Mouse (Mus musculus) cerebellum, adult 9-10 months (tissue): ENCODE results near the gene Elmo1.

Source experiments
- DNase-seq: peaks from one replicate; pipeline ENCODE4 v3.0.0; 2022

Gene Elmo1

DNA sequence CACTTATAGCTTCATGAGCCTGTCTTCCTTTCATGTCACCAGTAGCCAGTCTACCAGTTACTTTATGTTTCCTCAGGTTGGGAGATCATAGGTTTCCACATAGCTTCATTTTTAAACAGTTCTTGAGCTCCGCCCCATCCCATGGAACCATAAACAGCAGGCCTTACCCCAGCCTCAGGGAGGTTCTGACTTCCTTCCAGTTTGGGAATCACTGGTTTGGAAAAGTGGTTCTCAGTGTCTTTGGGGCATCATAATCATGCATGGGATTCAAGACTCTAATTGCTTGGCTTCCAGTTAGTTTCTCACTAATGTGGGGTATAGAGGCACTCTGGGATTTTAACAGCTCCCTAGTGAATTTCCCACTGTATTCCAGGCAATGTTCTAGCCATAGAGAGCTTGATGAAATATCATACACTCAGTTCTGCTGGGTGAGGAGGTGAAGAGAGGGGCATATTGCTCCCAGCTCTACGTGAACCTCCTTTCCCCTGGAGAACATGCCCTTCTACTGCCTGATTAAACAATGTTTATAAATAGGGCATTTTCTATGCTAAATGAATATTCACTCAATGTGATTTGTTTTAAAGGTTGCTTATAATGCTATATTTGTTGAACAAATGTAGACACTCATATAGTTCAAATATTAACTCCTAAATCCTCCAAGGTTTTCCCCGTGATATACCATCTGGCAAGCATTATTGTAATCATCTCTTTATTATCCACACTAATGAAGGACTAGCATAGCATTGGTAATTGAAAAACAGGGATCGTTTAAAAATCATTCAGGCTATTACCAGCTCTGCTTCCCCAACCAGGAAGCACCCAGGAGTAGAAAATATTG, 244.9 kb downstream of the Elmo1 start:
- DNase-seq, result no peak

DNA sequence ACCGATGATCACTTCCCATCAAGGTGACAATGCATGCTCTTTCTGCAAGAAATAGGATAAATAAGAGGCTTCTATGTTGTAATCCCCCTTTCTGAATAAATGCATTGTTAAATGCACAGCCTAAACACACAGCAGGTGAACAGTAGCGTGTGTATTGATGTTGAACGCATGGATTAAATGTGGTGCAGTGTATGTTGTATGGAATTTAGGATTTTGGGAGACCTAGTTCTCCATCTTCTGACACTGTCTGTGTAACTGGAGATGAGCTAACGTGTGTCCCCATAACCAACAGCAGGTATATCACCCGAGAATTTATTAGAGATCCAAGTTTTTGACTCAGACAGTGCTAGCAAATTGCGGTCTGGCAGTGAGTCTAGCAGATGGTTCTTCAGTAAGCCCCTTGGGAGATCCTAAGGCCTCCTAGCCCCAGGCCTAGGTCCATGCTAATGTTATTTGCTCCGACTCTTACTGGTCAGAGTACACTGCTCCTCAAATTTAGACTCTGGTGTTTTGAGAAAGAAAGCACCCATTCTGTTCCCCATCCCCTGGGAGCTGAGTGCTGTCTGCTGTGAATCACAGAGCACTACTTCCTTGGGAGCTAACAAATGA, 245.6 kb downstream of the Elmo1 start:
- no peak for DNase-seq

DNA sequence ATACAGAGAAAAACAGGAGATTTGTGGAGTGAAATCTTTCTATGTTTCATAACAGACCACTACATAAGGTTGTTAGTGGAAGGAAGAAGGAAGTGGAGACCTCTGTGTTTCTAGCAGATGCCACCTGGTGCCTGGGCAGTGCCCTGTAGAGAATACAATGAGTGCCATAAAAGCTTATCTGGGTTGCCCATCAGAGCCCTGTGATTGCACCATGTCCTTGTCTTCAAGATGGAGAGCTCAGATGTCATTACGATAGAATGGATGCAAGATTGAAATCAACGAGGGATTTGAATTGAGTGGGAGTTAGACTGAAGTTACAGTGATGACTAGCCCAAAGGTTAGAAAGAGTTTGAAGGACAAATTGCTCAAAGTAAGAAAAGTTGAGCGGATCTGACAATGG, 252.5 kb downstream of the Elmo1 start:
- no peak for DNase-seq

DNA sequence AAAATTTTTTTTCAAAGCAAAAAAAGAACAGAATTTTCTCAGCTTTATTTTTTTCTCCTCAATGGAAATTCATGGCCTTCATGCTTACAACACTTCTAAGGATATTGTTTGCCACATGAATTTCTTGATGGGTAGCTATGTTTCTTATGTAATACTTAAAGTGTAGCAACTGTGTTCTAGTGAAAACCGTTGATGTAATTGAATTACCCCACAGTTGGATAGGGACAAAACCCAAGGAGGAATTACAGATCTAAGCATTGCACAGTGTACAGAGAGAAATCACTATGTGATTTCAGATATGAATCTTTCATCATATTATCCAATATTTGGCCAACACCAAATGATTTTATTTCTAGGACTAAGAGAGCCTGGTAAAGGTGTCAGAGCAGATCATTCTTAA, 259.4 kb downstream of the Elmo1 start:
- DNase-seq, result no peak

DNA sequence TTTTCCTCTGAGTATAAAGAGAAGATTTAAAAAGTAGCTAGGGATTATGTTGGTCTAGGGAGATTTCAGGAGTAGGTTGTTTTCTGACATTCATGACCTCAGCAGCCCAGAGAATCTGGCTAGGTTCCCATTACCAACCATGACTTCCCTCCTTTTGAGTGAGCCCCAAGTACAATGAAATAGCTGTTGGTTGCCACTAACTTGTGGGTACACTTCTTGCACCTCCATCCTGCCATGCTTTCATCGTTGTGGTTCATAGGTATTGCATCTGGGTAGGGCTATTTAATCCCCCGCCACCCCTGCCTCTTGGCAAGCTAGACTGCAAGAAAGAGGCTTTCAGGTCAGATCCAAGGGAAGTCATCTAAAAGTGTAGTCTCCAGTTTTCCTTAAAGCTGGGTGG, 262.2 kb downstream of the Elmo1 start:
- DNase-seq, result no peak

DNA sequence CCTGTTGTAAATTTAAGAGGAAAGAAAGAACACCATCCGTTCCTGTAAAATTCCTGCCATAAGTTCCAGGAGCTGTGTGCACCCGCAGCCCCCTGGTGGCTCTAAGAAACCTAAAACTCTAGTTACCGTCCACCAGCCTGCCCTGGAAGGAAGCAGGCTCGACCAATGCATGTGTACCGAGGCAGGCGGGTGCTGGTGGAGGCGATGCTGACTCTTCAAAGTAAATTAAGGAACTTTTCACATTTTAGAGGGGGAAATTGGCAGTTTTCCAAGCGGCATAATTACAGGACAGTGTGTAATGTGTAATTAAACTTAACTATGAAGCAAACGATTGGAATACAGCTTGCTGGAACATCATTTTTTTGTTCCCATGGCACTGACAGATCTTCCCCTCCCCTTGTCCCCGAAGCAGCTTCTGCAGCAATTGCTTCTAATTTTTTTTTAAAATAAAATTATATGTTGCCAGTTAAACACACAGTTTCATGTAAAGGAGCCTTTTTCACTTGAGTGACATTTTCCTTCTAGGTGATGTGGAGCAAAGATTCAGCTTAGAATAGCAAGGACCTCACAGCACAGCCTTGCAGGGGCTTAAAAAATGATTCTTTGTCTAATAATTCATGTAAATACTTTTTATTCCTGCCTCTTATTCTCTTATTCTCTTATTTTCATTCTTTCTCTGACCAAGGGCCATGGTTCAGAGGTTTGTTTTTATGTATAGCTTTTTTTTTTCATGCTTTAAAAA, 263.6 kb downstream of the Elmo1 start:
- no peak for DNase-seq

DNA sequence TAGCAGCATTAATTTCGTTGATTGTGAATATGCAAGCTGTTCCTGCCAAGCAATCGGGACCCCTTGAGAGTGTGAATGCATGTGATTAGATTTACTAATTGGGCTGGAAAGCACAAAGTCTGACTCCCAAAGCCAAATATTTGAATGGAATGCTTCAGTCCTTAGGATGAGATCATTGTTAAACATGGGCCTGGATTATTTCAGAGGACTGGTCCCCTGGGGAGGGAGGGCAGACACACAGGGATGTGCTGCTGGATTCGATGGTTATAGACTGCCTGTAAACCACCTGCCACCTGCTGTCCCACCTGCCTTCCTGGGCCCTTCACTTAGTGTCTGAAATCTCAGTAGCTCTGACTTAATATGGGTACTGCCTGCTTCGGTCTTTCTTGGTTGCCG, 264.2 kb downstream of the Elmo1 start:
- DNase-seq, result no peak

DNA sequence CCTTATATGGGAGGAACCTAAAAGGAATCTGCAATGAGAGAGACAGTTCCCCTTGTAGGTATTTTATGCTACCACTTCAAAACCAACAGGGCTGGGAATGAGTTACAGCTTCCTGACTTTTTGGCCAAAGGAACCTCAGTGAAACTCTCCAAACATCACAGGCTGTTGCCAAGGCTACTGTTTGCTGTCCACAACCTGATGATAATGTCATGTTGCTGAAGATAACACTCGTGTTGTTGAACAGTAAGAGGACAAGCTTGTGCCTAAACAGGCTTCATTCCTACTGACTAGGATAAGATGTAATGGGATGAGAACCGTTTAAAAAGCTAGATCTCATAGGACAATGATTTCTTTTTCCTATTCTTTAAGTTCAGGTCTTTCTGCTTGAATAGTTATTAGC, 272.1 kb downstream of the Elmo1 start:
- DNase-seq, result no peak

DNA sequence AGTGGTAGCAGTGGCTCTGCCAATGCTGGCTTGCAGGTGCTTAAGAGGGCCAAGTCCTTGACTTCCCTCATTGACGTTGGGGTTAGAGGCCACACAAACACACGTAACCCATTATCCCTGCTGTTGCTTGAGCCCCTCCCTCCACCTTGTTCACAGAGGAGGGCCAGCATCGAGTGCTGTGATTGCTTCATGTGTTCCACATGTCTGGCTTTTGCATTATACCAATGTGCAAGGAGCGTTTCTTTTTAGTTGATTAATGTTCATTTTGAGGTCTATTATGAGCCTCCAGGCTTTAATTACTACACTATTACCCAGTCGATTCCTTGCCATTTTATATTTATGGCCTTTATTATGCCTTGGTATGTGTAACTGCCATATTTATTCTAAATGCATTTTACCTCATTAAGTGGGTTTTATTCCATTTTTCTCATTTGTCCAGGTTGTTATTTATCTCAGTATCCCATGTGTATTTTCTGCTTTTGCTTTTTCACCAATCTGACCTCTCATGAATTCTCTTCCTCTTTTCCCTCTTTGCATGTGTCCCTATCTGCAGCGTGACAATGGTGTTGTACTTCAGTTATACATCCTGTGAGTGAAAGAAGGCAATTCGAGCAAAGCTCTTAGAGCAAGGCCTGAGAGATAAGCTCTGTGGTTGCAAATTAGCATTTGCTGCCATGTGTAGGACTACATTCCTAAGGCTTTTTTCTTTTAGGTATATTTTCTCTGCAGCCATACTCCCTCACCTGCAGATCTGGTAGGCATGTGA, 275.6 kb downstream of the Elmo1 start:
- no peak for DNase-seq

DNA sequence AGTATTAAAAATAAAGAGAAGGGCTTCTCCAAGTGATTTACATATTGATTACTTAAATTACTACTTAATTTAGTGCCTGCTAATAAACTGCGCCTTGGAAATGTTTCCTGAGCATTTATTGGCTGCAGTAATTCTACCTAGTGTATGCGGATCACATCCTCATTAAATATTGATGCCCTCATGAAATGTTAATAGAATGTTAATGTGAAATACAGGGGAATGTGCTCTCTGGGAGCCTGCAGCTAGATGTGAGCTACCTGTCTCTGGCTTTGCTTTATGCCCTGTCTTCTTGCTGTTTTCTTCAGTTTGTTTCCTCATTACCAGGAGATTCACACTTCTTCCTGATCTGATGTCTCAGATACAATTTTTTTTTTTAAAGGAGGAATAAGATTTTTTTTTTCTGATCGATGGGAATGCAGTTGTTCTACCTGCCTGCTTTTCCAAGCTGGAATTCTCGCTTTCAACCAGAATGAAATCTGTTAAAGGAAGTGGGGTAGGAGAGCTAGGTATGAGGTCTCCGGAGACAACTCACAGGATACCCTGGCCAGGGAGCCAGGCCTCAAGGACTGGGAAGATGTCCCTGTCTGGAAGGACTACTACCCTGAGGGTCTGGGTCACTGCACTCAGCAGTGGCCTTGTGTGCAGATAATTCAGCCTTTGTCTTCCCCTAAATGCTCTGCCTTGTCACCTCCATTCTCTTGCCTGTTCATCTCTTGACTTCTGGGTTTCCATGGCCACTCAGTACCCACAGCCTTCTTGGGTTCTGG, 279.8 kb downstream of the Elmo1 start:
- DNase-seq, result no peak

DNA sequence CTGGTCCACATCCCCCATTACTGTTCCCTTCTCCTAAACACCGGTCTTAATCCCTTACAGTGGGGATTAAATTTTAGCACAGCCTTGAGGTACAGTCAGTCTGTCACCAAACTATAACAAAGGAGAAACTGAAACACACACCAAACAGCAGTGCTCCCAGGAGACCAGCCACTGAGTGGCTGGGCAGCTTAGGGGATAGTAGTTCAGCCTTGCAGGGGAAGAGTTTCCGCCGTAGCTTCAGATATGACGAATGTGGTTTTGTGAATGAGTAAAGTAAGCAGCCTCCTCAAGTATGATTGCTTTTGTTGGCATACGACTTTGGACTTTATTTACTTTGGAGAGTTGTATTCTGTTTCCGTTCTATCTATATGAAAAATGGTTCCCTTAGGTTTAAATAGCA, 281.1 kb downstream of the Elmo1 start:
- no peak for DNase-seq

DNA sequence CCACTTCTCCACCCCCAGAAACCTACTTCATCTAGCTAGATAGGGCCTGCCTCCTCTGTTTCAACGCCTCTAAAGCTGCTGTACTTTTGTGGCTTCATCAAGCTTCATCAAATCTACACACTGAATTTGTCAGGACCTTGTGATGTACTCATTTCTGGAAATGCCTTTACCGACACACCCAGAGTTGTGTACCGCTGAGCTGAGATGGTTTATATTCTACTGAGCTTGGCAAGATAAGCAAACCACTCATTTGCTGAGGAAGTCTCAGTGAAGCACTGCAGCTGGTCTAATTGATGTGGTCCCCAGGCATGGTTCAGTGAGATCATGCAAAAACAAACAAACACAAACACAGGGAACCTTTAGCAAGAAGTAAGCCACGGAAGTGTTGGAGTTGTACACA, 281.9 kb downstream of the Elmo1 start:
- no peak for DNase-seq

DNA sequence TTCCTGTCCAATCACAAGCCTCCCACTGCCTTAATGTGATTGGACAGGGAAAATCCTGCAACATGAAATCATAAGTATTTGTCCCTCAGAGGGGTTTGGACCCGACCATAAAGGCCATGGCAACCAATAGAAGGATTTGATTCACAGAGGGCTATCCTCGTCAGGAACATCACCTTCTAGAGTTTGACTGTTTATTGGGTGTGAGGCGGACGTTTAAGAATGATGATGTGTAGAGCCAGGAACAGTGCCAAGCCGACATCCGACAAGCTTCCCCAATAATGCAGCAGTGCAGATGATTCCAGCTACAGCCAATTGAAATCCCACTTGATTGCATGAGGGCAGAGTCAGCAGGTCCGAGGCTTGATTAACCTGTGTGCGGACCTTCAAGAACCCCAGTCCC, 288.5 kb downstream of the Elmo1 start:
- DNase-seq, result no peak

DNA sequence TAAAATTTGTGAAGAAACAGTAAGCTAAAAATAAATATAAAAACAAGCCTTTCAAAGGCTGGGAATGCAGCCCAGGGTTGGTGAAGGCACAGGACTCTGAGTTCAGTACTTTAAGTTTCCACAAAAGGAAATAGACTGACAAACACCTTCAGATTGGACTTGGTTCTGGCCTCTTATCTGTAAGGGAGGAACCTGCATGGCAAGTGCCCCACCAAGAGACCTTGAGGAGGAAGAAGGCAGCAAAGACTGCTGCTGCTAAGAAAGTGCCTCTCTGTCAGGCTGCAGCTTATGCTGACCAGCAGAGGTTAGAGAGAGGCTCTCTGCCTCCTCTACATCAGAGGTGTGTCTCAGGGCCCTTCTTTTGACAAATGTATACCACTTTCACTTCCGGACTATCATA, 293.5 kb downstream of the Elmo1 start:
- no peak for DNase-seq

DNA sequence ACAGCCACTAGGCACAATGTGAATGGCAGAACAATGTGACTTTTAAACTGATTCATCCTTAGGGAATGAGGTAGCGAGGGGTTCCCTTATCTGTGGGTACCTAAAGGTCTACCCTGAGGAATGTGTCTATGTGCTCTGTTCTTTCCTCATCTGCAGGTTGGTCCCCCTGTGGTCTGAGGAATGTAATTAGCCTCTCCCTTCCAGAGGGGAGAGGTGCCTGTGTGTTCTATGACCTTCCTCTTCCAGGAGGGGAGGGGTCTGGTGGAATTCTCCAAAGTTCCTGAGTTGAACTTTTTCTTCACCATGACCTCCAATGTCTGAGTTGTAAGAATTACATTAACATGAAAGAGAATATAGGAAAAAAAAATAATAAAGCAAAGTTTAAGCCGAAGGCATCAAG, 294.4 kb downstream of the Elmo1 start:
- no peak for DNase-seq

DNA sequence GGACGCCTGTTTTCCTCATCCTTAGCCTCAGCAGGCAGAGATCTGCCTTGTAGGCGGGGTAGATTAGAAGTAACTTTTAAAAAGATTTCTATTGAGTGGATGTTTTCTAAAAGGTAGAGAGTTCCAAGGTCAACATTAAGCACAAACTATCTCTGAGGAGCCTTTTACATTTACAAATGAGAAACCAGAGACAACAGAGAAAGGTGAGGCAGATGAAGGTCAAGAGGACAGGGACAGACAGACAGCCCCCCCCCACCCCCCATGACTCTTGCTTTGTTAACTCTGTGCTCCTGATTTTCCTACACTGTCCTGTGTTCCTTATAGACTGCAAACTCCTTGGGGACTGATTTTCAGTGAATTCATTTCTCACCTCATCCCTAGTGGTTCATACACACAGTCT, 295.0 kb downstream of the Elmo1 start:
- no peak for DNase-seq

DNA sequence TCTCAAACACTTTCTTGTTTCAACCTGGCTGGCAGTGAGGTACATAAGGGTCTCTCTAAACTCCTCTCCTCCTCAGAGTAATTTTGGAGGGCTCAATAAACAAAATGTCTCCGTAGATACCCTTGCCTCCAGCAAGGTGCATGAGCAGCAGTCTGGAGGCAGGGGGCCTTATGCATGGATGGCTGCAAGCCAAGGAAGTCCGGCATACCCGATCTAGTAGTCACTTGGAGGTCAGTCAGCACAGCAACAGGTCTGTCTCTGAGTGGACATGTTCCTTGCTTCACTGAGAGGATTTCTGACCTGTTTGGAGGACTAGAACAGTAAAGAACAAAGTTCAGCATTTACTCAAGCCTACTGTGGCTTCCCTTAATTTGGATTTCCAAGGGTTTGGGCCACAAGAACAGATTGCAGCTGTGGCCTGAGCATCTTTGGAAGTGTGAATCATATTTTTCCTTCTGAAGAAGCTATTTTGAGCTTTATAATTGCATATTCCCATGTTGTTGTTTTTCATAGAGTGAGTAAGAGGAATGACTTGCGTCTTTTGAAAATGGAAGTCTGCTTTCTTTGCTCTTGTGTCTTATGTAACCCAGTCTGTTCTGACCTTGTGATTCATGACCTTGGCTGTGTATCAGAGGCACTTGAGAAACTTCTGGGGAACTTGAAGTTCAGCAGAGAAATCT, 296.2 kb downstream of the Elmo1 start:
- DNase-seq, result no peak

DNA sequence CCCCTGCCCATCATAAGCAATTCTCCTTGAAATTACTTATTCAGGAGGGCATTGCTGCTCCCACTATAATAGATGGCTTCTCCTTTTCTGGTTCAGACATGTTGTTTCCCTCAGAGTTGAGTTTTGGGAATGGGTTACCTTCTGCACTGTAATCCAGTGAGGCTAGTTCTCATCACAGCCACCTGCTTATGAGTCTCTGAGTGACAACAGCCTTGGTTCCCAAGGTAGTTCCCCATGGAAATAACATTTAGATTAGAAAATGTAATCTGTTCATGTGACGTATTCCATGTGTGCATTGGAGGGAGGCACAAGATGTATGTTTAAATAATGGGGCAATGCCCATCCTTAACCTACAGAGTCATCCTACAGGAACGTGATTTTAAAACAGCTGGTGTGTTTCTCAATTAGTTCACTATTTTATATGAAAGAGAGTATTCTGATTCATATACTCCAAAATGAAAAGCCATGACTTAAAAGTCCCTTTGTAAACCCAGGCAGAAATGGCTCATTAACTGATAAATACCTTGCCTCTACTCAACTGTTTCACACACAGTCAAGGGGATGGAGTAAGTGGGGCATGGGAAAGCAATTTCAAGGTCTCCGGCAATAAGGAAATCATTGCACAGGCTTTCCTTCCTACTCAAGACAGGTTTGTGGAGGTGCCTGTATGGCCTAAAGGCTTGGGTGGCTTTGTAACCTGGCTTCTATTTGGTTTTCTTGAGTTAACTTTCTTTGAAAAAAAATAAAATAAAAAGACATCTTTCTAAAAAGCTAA, 302.6 kb downstream of the Elmo1 start:
- DNase-seq, result no peak

DNA sequence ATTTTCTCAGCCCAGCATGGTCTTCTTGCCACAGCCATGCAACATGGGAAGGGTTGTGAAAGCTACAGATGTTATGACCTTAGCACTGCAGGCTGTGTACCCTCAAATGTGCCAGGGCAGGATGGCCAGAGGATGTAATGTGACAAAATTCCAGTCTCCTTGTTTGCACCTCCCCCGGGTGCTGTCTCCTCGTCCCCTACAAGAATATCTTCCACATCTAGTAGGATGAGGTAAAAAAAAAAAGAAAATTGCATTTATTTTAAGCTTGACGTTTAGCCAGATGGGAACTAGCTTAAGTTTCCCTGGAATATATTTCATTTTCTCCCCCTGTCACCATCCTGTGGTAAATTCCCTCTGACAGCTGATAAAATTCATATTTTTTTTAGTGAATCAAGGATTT, 307.3 kb downstream of the Elmo1 start:
- no peak for DNase-seq

DNA sequence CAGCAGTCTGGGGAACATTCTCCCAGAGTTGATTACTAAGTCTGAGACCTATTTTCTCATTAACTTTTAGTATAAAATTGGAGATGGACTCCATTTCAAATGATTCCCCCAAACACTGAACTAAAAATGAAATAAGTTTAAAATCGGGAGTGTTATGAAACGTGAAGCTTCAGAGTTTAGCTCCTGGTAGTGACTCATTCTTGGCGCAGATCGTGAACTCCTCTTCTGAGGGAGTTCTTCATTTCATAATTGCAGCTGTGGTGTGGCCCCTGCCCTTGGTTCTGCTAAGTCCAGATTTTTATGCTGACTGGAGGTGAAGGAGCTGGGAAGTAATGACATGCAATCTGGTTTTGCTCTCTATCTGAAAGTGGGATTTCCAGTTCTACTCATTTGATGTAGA, 307.9 kb downstream of the Elmo1 start:
- DNase-seq, result no peak

DNA sequence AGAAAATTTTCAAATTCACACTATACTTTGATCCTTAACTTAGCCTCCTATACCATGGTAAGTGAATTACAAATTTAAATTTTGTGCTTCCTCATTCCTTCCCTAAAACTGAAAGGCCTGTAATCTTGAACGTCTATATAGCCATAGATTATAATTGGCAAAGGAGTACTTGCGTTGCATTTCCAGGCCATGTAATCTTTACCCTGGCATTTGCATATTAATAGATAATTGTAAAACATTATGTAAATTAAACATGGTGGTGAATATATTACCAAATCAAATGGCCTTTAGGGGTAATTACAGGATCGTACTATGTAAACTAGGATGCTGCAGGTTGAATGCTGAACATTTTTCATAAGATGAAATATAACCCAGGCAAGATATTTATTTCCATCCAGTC, 314.1 kb downstream of the Elmo1 start:
- DNase-seq, result no peak
